ENCODE assay signal across 18 mouse cellular contexts in genomic region chr4:84358204-84358603, GRCm38 (mm10).
DNase-seq lines count a peak whose midpoint lies in the region; ATAC-seq and TF ChIP-seq lines count a peak whose summit lies in the region.
"Had no signal": no experiment of that assay in that cellular context is flagged by ENCODE, and none has a peak within 500 bp of the region (broad histone marks: within the 10 kb centered on the region; RNA-seq: fewer than 3 reads in every experiment).

No protein-coding gene starts in this region.

- intact Hi-C loops in gastrocnemius, postnatal 14 days (cut with DNase I; ENCODE audit: low total_unique reads) = no loop called here

- peak; percentile 85 for DNase-seq in midbrain, embryonic 11.5 days (ENCODE audit: low spot score, missing footprints)
- DNase-seq in midbrain, embryonic 10.5 days (ENCODE audit: low spot score) = no peak
- DNase-seq in brain, embryonic 14.5 days (ENCODE audit: low read depth) = peak; percentile 48
- peak; percentile 61 for DNase-seq in embryonic facial prominence, embryonic 10.5 days (ENCODE audit: low spot score)
- no peak for DNase-seq in forebrain, embryonic 10.5 days (ENCODE audit: extremely low spot score, low spot score)
- DNase-seq in gastrocnemius, postnatal 14 days = no peak
- DNase-seq: adrenal gland, postnatal 14 days; cerebellum, adult 8-10 months; cerebellum, postnatal 36 days; heart, adult 11 months; kidney, adult 11 months; kidney, postnatal 4 days had no signal

- no peak overlapping the region for H3K27ac ChIP-seq in midbrain, embryonic 11.5 days (ENCODE audit: low read depth, low read length)
- H3K27ac ChIP-seq in midbrain, embryonic 10.5 days (replicated peaks) = no peak overlapping the region
- H3K27ac ChIP-seq in embryonic facial prominence, embryonic 10.5 days (replicated peaks) = peak overlapping the region; percentile 35; the same call in 1 of the 2 replicates
- no peak overlapping the region for H3K27ac ChIP-seq in forebrain, embryonic 10.5 days
- H3K27ac ChIP-seq: macrophage had no signal

- ATAC-seq in midbrain, embryonic 11.5 days (ENCODE audit: low FRiP score) = no peak
- no peak for ATAC-seq in megakaryocyte-erythroid progenitor cell, adult 5-6 weeks (replicated peaks; ENCODE audit: low FRiP score, low TSS enrichment, poor library complexity, severe bottlenecking)
- ATAC-seq: lung, postnatal 0 days; midbrain, embryonic 16.5 days had no signal

- no peaks in the 10 kb centered on the region for H3K27me3 ChIP-seq in midbrain, embryonic 11.5 days (ENCODE audit: control insufficient read depth, insufficient read depth, low read length)
- no peaks in the 10 kb centered on the region; the same call in 1 of the 2 replicates for H3K27me3 ChIP-seq in midbrain, embryonic 10.5 days (ENCODE audit: low read depth, poor library complexity, severe bottlenecking)
- no peaks in the 10 kb centered on the region for H3K27me3 ChIP-seq in embryonic facial prominence, embryonic 10.5 days (replicated peaks; ENCODE audit: low read depth, poor library complexity, severe bottlenecking)
- H3K27me3 ChIP-seq in forebrain, embryonic 10.5 days (ENCODE audit: poor library complexity, severe bottlenecking) = no peaks in the 10 kb centered on the region
- H3K27me3 ChIP-seq: embryonic facial prominence, embryonic 13.5 days had no signal

- no peak overlapping the region for H3K9ac ChIP-seq in midbrain, embryonic 11.5 days (ENCODE audit: low read length)
- H3K9ac ChIP-seq: embryonic facial prominence, embryonic 13.5 days had no signal

- no peak overlapping the region for H3K4me3 ChIP-seq in midbrain, embryonic 11.5 days (ENCODE audit: low read depth, low read length)
- no peak overlapping the region for H3K4me3 ChIP-seq in midbrain, embryonic 10.5 days
- H3K4me3 ChIP-seq in embryonic facial prominence, embryonic 10.5 days = no peak overlapping the region
- no peak overlapping the region for H3K4me3 ChIP-seq in forebrain, embryonic 10.5 days
- H3K4me3 ChIP-seq: embryonic facial prominence, embryonic 13.5 days had no signal

- TF ChIP-seq CTCF in brain, embryonic 14.5 days (IDR thresholded peaks at IDR 0.05; ENCODE audit: borderline replicate concordance, extremely low read depth, insufficient read depth, insufficient read length) = no peak

- H3K4me1 ChIP-seq in midbrain, embryonic 11.5 days (ENCODE audit: control insufficient read depth, insufficient read depth, low read length) = peaks cover 15% of the 10 kb centered on the region
- H3K4me1 ChIP-seq in midbrain, embryonic 10.5 days = peaks cover 34% of the 10 kb centered on the region
- H3K4me1 ChIP-seq in embryonic facial prominence, embryonic 10.5 days = peaks cover 64% of the 10 kb centered on the region
- peaks cover 41% of the 10 kb centered on the region for H3K4me1 ChIP-seq in forebrain, embryonic 10.5 days

- no peaks in the 10 kb centered on the region for H3K36me3 ChIP-seq in midbrain, embryonic 11.5 days (ENCODE audit: control insufficient read depth, insufficient read depth, low read length)
- H3K36me3 ChIP-seq in midbrain, embryonic 10.5 days = no peaks in the 10 kb centered on the region
- H3K36me3 ChIP-seq in embryonic facial prominence, embryonic 10.5 days (replicated peaks) = no peaks in the 10 kb centered on the region
- no peaks in the 10 kb centered on the region for H3K36me3 ChIP-seq in forebrain, embryonic 10.5 days (replicated peaks)
- H3K36me3 ChIP-seq: embryonic facial prominence, embryonic 13.5 days had no signal

- H3K9me3 ChIP-seq in midbrain, embryonic 11.5 days (ENCODE audit: control insufficient read depth, low read length) = no peaks in the 10 kb centered on the region
- no peaks in the 10 kb centered on the region for H3K9me3 ChIP-seq in midbrain, embryonic 10.5 days (replicated peaks)
- no peaks in the 10 kb centered on the region for H3K9me3 ChIP-seq in embryonic facial prominence, embryonic 10.5 days
- no peaks in the 10 kb centered on the region for H3K9me3 ChIP-seq in forebrain, embryonic 10.5 days
- H3K9me3 ChIP-seq: embryonic facial prominence, embryonic 13.5 days had no signal

- WGBS in midbrain, embryonic 11.5 days = 48% methylated on average over 2 of the region's 2 CpGs
- WGBS in midbrain, embryonic 10.5 days = 61% methylated on average over 2 of the region's 2 CpGs
- WGBS in embryonic facial prominence, embryonic 10.5 days = 29% methylated on average over 2 of the region's 2 CpGs
- 53% methylated on average over 2 of the region's 2 CpGs for WGBS in forebrain, embryonic 10.5 days

- H3K4me2 ChIP-seq in midbrain, embryonic 11.5 days = no peak overlapping the region
- H3K4me2 ChIP-seq: embryonic facial prominence, embryonic 13.5 days; heart, embryonic 11.5 days had no signal

- no peak for TF ChIP-seq POLR2A in brain, embryonic 14.5 days (IDR thresholded peaks at IDR 0.05; ENCODE audit: borderline replicate concordance, extremely low read depth, insufficient read depth, insufficient read length, poor library complexity, severe bottlenecking)

Comparison
In these comparisons a context has a peak if more than half of its experiments do, and no peak if none do; other contexts are left out.
1. DNase-seq: peak in midbrain, embryonic 11.5 days (single experiment), brain, embryonic 14.5 days (single experiment) and embryonic facial prominence, embryonic 10.5 days (single experiment); none in midbrain, embryonic 10.5 days (single experiment), forebrain, embryonic 10.5 days (single experiment) and gastrocnemius, postnatal 14 days (single experiment).